Mouse (Mus musculus): ENCODE measurements at regions not wholly inside any gene's neighbourhood (a gene's known extent, or its start where the extent isn't known, plus 50 kb on each side); places are given as distances from the start of the nearest gene placed in this dataset.

DNA sequence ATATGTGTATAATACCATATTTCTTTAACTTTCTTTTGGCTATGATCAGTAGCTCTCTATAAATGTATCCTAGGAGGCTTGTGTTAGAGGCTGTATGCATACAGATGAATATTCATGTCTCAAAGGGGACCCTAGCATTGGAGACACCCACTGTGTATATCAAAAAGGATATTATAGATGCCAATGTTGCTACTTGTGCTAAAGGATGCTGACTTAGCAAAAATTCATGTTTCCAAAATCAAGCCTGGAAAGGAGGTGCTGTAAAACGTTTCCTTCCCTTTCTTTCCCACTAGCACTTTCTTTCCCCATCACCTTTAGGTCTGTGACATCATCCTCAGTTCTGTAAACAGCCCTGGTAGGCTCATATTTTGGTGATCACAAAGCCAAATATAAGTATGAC is 519.4 kb downstream of the Rnf144a start:
- Histone ChIP-seq H3K27me3 (ENCODE audit: control insufficient read depth, insufficient read depth, insufficient read length) (no peaks in the 10 kb centered on the region), H3K4me3 (ENCODE audit: insufficient read depth, poor library complexity, severe bottlenecking) (no peak overlapping the region)
- TF ChIP-seq USF1 (IDR thresholded peaks at IDR 0.05; ENCODE audit: low read depth) (no peak), MYOD1 (IDR thresholded peaks at IDR 0.05; ENCODE audit: control insufficient read depth, insufficient read length, low read depth) (no peak), CEBPB (IDR thresholded peaks at IDR 0.05; ENCODE audit: low read depth) (no peak), MYOG (IDR thresholded peaks at IDR 0.05; ENCODE audit: control insufficient read depth, extremely low read depth, insufficient read length) (no peak), FOSL1 (IDR thresholded peaks at IDR 0.05; ENCODE audit: insufficient read depth, low read length, poor library complexity, severe bottlenecking) (no peak), MAX (IDR thresholded peaks at IDR 0.05) (no peak), CTCF (IDR thresholded peaks at IDR 0.05; ENCODE audit: control insufficient read depth, insufficient read depth, insufficient read length) (no peak)

DNA sequence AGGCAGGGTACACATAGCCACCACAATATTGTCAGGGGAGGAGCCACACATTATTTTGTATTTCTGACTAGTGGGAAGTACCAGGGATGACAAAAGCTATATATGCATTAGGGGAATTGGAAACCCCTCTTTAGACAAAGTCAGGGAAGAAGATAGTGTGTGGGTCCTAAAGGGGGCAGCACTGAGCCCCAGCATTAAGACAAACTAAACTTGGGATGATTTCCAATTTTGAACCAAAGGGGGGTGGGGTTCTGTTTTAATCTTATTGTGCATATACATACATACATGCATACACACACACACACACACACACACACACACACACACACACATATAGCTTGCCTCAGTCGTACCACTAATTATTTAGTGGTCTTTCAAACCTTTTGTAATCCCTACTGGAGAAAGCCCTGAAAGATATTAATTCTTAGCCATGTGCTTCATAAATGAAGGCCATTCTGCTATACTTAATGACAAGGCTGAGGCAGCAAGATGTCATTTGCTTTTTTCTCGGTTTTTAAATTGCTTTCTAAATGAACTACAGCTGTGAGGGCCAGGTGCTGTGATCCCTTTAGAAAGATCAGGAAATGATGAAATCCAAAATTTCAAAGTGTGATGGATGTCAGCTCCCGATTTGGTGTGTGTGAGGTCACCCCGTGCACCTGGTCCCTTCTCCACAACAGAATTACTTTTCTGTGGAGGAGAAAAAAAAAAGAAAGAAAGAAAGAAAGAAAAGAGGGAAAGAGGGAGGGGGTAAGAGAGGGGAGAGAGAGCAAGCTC is 523.5 kb downstream of the Rnf144a start:
- TF ChIP-seq CTCF (IDR thresholded peaks at IDR 0.05; ENCODE audit: control insufficient read depth, insufficient read depth, insufficient read length) (no peak), FOSL1 (IDR thresholded peaks at IDR 0.05; ENCODE audit: insufficient read depth, low read length, poor library complexity, severe bottlenecking) (no peak), MYOG (IDR thresholded peaks at IDR 0.05; ENCODE audit: control insufficient read depth, extremely low read depth, insufficient read length) (no peak), MYOD1 (IDR thresholded peaks at IDR 0.05; ENCODE audit: control insufficient read depth, insufficient read length, low read depth) (no peak), CEBPB (IDR thresholded peaks at IDR 0.05; ENCODE audit: low read depth) (no peak), USF1 (IDR thresholded peaks at IDR 0.05; ENCODE audit: low read depth) (no peak), MAX (IDR thresholded peaks at IDR 0.05) (no peak)
- H3K36me3 ChIP-seq (ENCODE audit: control insufficient read depth, insufficient read depth), result no peaks in the 10 kb centered on the region
- no peaks in the 10 kb centered on the region for H3K79me3 ChIP-seq (ENCODE audit: low read depth)
- H3K27me3 ChIP-seq (ENCODE audit: control insufficient read depth, insufficient read depth, insufficient read length), result no peaks in the 10 kb centered on the region
- no peak overlapping the region for H3ac ChIP-seq (ENCODE audit: control insufficient read depth, insufficient read length, low read depth)
- H3K4me3 ChIP-seq (ENCODE audit: insufficient read depth, poor library complexity, severe bottlenecking), result no peak overlapping the region
- no peaks in the 10 kb centered on the region for H3K79me2 ChIP-seq (ENCODE audit: control insufficient read depth, insufficient read depth)

More for the DNA sequence above, 519.4 kb downstream of the Rnf144a start:
- H3K36me3 ChIP-seq (ENCODE audit: control insufficient read depth, insufficient read depth), result no peaks in the 10 kb centered on the region
- H3K79me3 ChIP-seq (ENCODE audit: low read depth), result no peaks in the 10 kb centered on the region
- no peak overlapping the region for H3ac ChIP-seq (ENCODE audit: control insufficient read depth, insufficient read length, low read depth)
- H3K79me2 ChIP-seq (ENCODE audit: control insufficient read depth, insufficient read depth), result no peaks in the 10 kb centered on the region

DNA sequence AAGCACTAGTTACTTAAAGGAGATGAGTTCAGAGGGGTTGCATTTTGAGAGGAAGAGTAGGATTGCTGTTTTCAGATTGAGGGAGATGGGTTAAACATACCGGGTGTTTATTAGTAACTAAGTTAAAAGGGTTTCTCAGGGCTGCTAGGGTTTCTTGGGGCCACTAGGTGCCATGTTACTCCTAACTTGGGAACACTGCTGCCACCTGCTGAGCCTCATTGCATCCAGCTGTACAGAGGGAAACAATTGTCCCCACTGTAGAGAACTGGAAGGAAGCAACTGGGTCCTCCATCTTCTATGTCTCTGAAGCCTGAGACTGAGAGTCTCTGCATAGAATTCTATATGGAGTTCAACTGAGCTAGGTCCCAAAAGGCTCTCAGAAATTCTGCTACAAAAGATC is 524.3 kb downstream of the Rnf144a start:
- H3K4me3 ChIP-seq (ENCODE audit: insufficient read depth, poor library complexity, severe bottlenecking), result no peak overlapping the region
- no peak overlapping the region for H3ac ChIP-seq (ENCODE audit: control insufficient read depth, insufficient read length, low read depth)
- no peaks in the 10 kb centered on the region for H3K27me3 ChIP-seq (ENCODE audit: control insufficient read depth, insufficient read depth, insufficient read length)
- no peaks in the 10 kb centered on the region for H3K79me3 ChIP-seq (ENCODE audit: low read depth)
- no peaks in the 10 kb centered on the region for H3K79me2 ChIP-seq (ENCODE audit: control insufficient read depth, insufficient read depth)
- TF ChIP-seq CEBPB (IDR thresholded peaks at IDR 0.05; ENCODE audit: low read depth) (no peak), USF1 (IDR thresholded peaks at IDR 0.05; ENCODE audit: low read depth) (no peak)
- no peaks in the 10 kb centered on the region for H3K36me3 ChIP-seq (ENCODE audit: control insufficient read depth, insufficient read depth)

DNA sequence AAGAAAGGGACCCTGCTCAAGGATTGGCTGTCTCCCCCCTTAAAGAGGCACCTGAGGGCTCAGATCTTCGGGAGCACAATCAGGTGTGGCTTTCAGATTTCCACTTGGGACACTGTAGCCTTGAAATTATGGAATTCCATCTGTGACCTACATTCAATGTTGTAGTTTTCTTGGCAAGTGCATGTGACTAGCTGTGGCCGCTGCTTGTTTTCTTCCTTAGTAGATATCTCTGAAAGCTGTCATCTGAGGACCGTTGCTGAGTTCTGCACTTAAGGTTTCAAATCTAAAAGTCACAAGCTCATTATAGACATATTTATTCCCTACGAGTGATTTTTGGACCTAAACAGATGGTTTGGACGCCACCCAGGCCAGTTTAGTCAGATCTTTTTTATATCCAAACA is 531.3 kb downstream of the Rnf144a start:
- Histone ChIP-seq H3K79me2 (ENCODE audit: control insufficient read depth, insufficient read depth) (no peaks in the 10 kb centered on the region), H3K79me3 (ENCODE audit: low read depth) (no peaks in the 10 kb centered on the region), H3K4me3 (ENCODE audit: insufficient read depth, poor library complexity, severe bottlenecking) (no peak overlapping the region), H3K36me3 (ENCODE audit: control insufficient read depth, insufficient read depth) (no peaks in the 10 kb centered on the region), H3ac (ENCODE audit: control insufficient read depth, insufficient read length, low read depth) (no peak overlapping the region), H3K27me3 (ENCODE audit: control insufficient read depth, insufficient read depth, insufficient read length) (no peaks in the 10 kb centered on the region)
- TF ChIP-seq CEBPB (IDR thresholded peaks at IDR 0.05; ENCODE audit: low read depth) (no peak), MYOD1 (IDR thresholded peaks at IDR 0.05; ENCODE audit: control insufficient read depth, insufficient read length, low read depth) (no peak), MYOG (IDR thresholded peaks at IDR 0.05; ENCODE audit: control insufficient read depth, extremely low read depth, insufficient read length) (no peak), FOSL1 (IDR thresholded peaks at IDR 0.05; ENCODE audit: insufficient read depth, low read length, poor library complexity, severe bottlenecking) (no peak), CTCF (IDR thresholded peaks at IDR 0.05; ENCODE audit: control insufficient read depth, insufficient read depth, insufficient read length) (no peak), MAX (IDR thresholded peaks at IDR 0.05) (no peak), USF1 (IDR thresholded peaks at IDR 0.05; ENCODE audit: low read depth) (no peak)

DNA sequence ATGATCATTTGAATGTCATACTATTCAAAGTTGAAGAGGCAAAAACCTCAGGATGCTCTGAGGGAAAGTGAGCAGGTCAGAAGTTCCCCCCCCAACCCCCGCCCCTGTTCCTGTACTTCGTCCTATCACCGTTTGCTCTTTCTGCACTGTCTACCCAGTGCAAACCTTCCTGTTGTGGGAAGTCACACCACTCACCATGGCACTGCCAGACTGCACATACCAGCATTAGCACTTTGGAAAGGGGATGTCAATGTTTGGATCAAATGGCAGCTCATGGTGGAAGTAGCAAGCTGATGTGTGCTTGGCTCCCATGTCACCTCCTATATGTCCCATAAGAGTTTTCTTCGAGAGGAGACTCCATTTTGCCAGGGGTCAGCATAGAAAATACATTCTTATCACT is 543.2 kb downstream of the Rnf144a start:
- H3K4me3 ChIP-seq (ENCODE audit: insufficient read depth, poor library complexity, severe bottlenecking), result no peak overlapping the region
- H3K79me2 ChIP-seq (ENCODE audit: control insufficient read depth, insufficient read depth), result no peaks in the 10 kb centered on the region
- H3ac ChIP-seq (ENCODE audit: control insufficient read depth, insufficient read length, low read depth), result no peak overlapping the region
- no peaks in the 10 kb centered on the region for H3K79me3 ChIP-seq (ENCODE audit: low read depth)
- TF ChIP-seq FOSL1 (IDR thresholded peaks at IDR 0.05; ENCODE audit: insufficient read depth, low read length, poor library complexity, severe bottlenecking) (no peak), USF1 (IDR thresholded peaks at IDR 0.05; ENCODE audit: low read depth) (no peak), MYOG (IDR thresholded peaks at IDR 0.05; ENCODE audit: control insufficient read depth, extremely low read depth, insufficient read length) (no peak), CTCF (IDR thresholded peaks at IDR 0.05; ENCODE audit: control insufficient read depth, insufficient read depth, insufficient read length) (no peak), CEBPB (IDR thresholded peaks at IDR 0.05; ENCODE audit: low read depth) (no peak), MAX (IDR thresholded peaks at IDR 0.05) (no peak), MYOD1 (IDR thresholded peaks at IDR 0.05; ENCODE audit: control insufficient read depth, insufficient read length, low read depth) (no peak)
- no peaks in the 10 kb centered on the region for H3K36me3 ChIP-seq (ENCODE audit: control insufficient read depth, insufficient read depth)
- no peaks in the 10 kb centered on the region for H3K27me3 ChIP-seq (ENCODE audit: control insufficient read depth, insufficient read depth, insufficient read length)

DNA sequence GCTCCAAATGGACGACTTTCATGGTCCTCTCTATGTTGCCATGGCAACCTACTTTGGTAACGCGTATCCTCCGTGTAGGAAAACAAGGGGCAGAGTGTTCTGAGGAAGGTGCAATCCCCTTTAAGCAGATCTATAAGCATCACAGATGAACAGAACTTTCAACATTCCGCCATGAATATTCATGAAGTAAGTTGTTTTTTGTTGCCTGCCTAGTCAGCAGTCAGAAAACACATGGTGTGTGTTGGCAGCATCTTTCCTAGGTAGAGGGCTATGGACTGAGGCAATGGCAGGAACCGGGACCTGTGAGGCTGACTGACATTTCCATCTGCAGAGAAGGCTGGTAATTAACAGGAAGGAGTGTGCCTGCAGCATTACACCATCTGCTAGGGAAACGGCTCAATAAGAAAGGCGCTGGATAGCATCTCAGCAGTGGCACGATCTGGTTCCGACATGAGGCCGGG is 544.0 kb downstream of the Rnf144a start:
- Histone ChIP-seq H3K79me2 (ENCODE audit: control insufficient read depth, insufficient read depth) (no peaks in the 10 kb centered on the region), H3K79me3 (ENCODE audit: low read depth) (no peaks in the 10 kb centered on the region), H3K4me3 (ENCODE audit: insufficient read depth, poor library complexity, severe bottlenecking) (no peak overlapping the region), H3K36me3 (ENCODE audit: control insufficient read depth, insufficient read depth) (no peaks in the 10 kb centered on the region), H3K27me3 (ENCODE audit: control insufficient read depth, insufficient read depth, insufficient read length) (no peaks in the 10 kb centered on the region), H3ac (ENCODE audit: control insufficient read depth, insufficient read length, low read depth) (no peak overlapping the region)
- TF ChIP-seq CTCF (IDR thresholded peaks at IDR 0.05; ENCODE audit: control insufficient read depth, insufficient read depth, insufficient read length) (no peak), MYOG (IDR thresholded peaks at IDR 0.05; ENCODE audit: control insufficient read depth, extremely low read depth, insufficient read length) (no peak), MYOD1 (IDR thresholded peaks at IDR 0.05; ENCODE audit: control insufficient read depth, insufficient read length, low read depth) (no peak), CEBPB (IDR thresholded peaks at IDR 0.05; ENCODE audit: low read depth) (no peak), USF1 (IDR thresholded peaks at IDR 0.05; ENCODE audit: low read depth) (no peak), MAX (IDR thresholded peaks at IDR 0.05) (no peak), FOSL1 (IDR thresholded peaks at IDR 0.05; ENCODE audit: insufficient read depth, low read length, poor library complexity, severe bottlenecking) (no peak)
